Mouse (Mus musculus): ENCODE data around the gene Mroh9. TPM values are rescaled to one million over a fixed set of nuclear protein-coding genes. Genes with fewer than 3 reads are reported as not detected.

Gene Mroh9
- polyA plus RNA-seq, 1 experiment from 2014 or later = not detected

- H3K4me3 ChIP-seq (ENCODE audit: low read depth, low read length) = no peak overlapping the region
- no peaks in the 10 kb centered on the region for H3K27me3 ChIP-seq (replicated peaks; ENCODE audit: control insufficient read depth, insufficient read depth, low read length)
- no peak for ATAC-seq
- H3K4me2 ChIP-seq (replicated peaks; ENCODE audit: low read depth) = no peak overlapping the region
- no peak overlapping the region for H3K27ac ChIP-seq (ENCODE audit: low read depth, low read length)
- no peak for TF ChIP-seq CTCF (IDR thresholded peaks at IDR 0.05; ENCODE audit: low read depth)
- no peak overlapping the region for H3K9ac ChIP-seq (ENCODE audit: low read depth, low read length)
- 70% methylated on average over 4 of the region's 4 CpGs for WGBS
- no peaks in the 10 kb centered on the region for H3K36me3 ChIP-seq (ENCODE audit: control insufficient read depth, insufficient read depth)
- H3K4me1 ChIP-seq (replicated peaks; ENCODE audit: control insufficient read depth, insufficient read depth, low read length) = no peaks in the 10 kb centered on the region
- H3K9me3 ChIP-seq (ENCODE audit: control insufficient read depth) = no peaks in the 10 kb centered on the region
Measured at GRCm38 (mm10) chr1:163112482-163113164, 27.2 kb upstream of the Mroh9 start.

DNA sequence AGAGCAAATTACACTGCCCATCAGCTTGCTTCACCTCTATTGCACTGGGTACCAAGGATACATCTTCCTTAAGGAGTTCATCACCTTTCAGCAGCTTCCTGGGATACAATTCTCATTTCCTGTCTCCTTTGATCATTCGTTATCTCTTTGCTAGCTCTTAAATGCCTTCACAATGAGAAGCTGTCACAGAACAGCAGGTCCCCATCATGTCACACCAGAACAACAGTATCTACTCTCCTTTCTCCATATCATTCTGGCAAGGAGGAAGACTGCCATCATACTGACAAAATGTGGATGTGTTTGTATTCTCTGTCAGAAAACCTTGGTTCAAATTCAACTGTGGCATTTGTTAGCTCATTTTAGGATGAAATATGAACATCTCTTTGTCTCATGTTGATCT lies 19.5 kb upstream of the Mroh9 start:
- Histone ChIP-seq H3K27me3 (replicated peaks; ENCODE audit: control insufficient read depth, insufficient read depth, low read length) (no peaks in the 10 kb centered on the region), H3K36me3 (ENCODE audit: control insufficient read depth, insufficient read depth) (no peaks in the 10 kb centered on the region), H3K9me3 (ENCODE audit: control insufficient read depth) (no peaks in the 10 kb centered on the region), H3K4me2 (replicated peaks; ENCODE audit: low read depth) (no peak overlapping the region), H3K4me1 (replicated peaks; ENCODE audit: control insufficient read depth, insufficient read depth, low read length) (no peaks in the 10 kb centered on the region), H3K27ac (ENCODE audit: low read depth, low read length) (no peak overlapping the region), H3K9ac (ENCODE audit: low read depth, low read length) (no peak overlapping the region), H3K4me3 (ENCODE audit: low read depth, low read length) (no peak overlapping the region)
- no peak for ATAC-seq
- TF ChIP-seq CTCF (IDR thresholded peaks at IDR 0.05; ENCODE audit: low read depth) = no peak
- 74% methylated on average over 1 of the region's 1 CpGs for WGBS

DNA sequence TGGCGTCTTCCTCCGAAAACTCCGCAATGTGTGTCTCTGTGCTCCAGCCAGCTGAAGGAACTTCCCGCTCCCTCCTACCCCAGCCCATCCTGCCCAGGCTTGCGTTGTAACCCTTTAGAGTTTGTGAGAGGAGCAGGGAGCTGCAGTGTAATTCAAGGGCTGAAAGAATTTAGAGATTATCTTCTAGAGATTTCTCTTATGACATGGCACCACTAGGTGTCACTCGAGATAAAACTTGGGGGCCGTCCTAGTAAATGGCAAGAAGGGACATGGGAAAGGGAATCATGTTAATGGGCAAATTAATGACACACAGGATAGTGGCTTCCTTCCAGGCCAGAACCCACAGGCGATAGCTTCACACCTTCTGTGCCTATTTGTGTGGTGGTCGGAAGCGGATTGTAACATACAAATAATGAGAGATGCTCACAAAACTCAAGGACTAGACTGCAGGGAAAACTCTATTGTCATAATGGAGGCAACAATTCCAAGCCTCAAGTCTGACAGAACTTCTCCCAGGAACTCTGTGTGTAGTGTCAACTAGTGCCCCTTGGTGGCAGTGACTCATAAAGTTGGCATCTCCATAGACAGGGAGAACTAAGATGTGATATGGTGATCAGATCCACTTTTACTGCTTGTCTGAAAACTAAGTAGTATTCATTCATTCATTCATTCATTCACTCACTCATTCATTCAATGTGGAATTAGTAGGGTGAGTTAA lies 6.1 kb upstream of the Mroh9 start:
- H3K27me3 ChIP-seq (replicated peaks; ENCODE audit: control insufficient read depth, insufficient read depth, low read length) = no peaks in the 10 kb centered on the region
- no peak overlapping the region for H3K27ac ChIP-seq (ENCODE audit: low read depth, low read length)
- H3K4me2 ChIP-seq (replicated peaks; ENCODE audit: low read depth) = no peak overlapping the region
- no peak overlapping the region for H3K9ac ChIP-seq (ENCODE audit: low read depth, low read length)
- no peaks in the 10 kb centered on the region for H3K4me1 ChIP-seq (replicated peaks; ENCODE audit: control insufficient read depth, insufficient read depth, low read length)
- ATAC-seq = no peak
- peak; percentile 65 for TF ChIP-seq CTCF (IDR thresholded peaks at IDR 0.05; ENCODE audit: low read depth)
- no peaks in the 10 kb centered on the region for H3K9me3 ChIP-seq (ENCODE audit: control insufficient read depth)
- no peak overlapping the region for H3K4me3 ChIP-seq (ENCODE audit: low read depth, low read length)
- WGBS = 48% methylated on average over 10 of the region's 10 CpGs
- H3K36me3 ChIP-seq (ENCODE audit: control insufficient read depth, insufficient read depth) = no peaks in the 10 kb centered on the region

DNA sequence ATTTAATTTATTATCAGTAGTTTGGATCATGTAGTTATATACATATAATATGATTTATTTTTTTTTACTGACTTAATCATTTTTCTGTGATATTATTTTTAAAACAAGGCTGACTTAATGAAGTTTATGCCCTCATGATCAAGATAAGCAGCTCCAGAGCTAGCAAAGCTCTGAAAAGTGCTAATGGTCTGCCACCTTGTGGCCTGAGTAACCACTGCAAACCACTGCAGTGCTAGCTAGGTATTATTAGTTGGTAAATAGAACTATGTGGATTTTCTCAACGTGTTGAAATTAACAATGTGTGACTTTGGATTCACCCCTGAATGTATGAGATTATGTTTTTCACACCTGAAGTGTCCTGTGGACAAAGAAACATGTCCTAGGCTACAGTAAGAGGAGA lies 15.0 kb downstream of the Mroh9 start:
- ATAC-seq = no peak
- Histone ChIP-seq H3K4me3 (ENCODE audit: low read depth, low read length) (no peak overlapping the region), H3K9me3 (ENCODE audit: control insufficient read depth) (no peaks in the 10 kb centered on the region), H3K4me2 (replicated peaks; ENCODE audit: low read depth) (no peak overlapping the region), H3K4me1 (replicated peaks; ENCODE audit: control insufficient read depth, insufficient read depth, low read length) (no peaks in the 10 kb centered on the region), H3K27me3 (replicated peaks; ENCODE audit: control insufficient read depth, insufficient read depth, low read length) (no peaks in the 10 kb centered on the region), H3K27ac (ENCODE audit: low read depth, low read length) (no peak overlapping the region), H3K36me3 (ENCODE audit: control insufficient read depth, insufficient read depth) (no peaks in the 10 kb centered on the region), H3K9ac (ENCODE audit: low read depth, low read length) (no peak overlapping the region)
- TF ChIP-seq CTCF (IDR thresholded peaks at IDR 0.05; ENCODE audit: low read depth) = peak; percentile 84
- WGBS = 6% methylated on average over 1 of the region's 1 CpGs

- WGBS = 83% methylated on average over 3 of the region's 3 CpGs
- Histone ChIP-seq H3K4me1 (replicated peaks; ENCODE audit: control insufficient read depth, insufficient read depth, low read length) (no peaks in the 10 kb centered on the region), H3K27ac (ENCODE audit: low read depth, low read length) (no peak overlapping the region), H3K9ac (ENCODE audit: low read depth, low read length) (no peak overlapping the region), H3K36me3 (ENCODE audit: control insufficient read depth, insufficient read depth) (no peaks in the 10 kb centered on the region), H3K4me2 (replicated peaks; ENCODE audit: low read depth) (no peak overlapping the region), H3K9me3 (ENCODE audit: control insufficient read depth) (no peaks in the 10 kb centered on the region), H3K27me3 (replicated peaks; ENCODE audit: control insufficient read depth, insufficient read depth, low read length) (no peaks in the 10 kb centered on the region), H3K4me3 (ENCODE audit: low read depth, low read length) (no peak overlapping the region)
- no peak for TF ChIP-seq CTCF (IDR thresholded peaks at IDR 0.05; ENCODE audit: low read depth)
- no peak for ATAC-seq
Measured at GRCm38 (mm10) chr1:163060381-163060780, 25.1 kb downstream of the Mroh9 start.

- ATAC-seq = no peak
- no peaks in the 10 kb centered on the region for H3K9me3 ChIP-seq (ENCODE audit: control insufficient read depth)
- WGBS = 39% methylated on average over 2 of the region's 2 CpGs
- H3K27ac ChIP-seq (ENCODE audit: low read depth, low read length) = no peak overlapping the region
- no peak overlapping the region for H3K4me2 ChIP-seq (replicated peaks; ENCODE audit: low read depth)
- H3K9ac ChIP-seq (ENCODE audit: low read depth, low read length) = no peak overlapping the region
- H3K36me3 ChIP-seq (ENCODE audit: control insufficient read depth, insufficient read depth) = no peaks in the 10 kb centered on the region
- H3K4me1 ChIP-seq (replicated peaks; ENCODE audit: control insufficient read depth, insufficient read depth, low read length) = no peaks in the 10 kb centered on the region
- TF ChIP-seq CTCF (IDR thresholded peaks at IDR 0.05; ENCODE audit: low read depth) = peak; percentile 73
- H3K4me3 ChIP-seq (ENCODE audit: low read depth, low read length) = no peak overlapping the region
- H3K27me3 ChIP-seq (replicated peaks; ENCODE audit: control insufficient read depth, insufficient read depth, low read length) = no peaks in the 10 kb centered on the region
Measured at GRCm38 (mm10) chr1:163057363-163057762, 28.1 kb downstream of the Mroh9 start.
